Mouse (Mus musculus): ENCODE data around the gene Ppm1g.
"Not testable (repeated sequence)": the region's sequence is repeated elsewhere in the genome, so short reads cannot be mapped to it uniquely, and the experiment has no call there.

Gene Ppm1g

GRCm38 (mm10) chr5:31219070-31219469 lies 1.4 kb downstream of the Ppm1g start:
- peak; percentile 52 for DNase-seq

GRCm38 (mm10) chr5:31218294-31218693 lies 2.2 kb downstream of the Ppm1g start:
- DNase-seq, result no peak

GRCm38 (mm10) chr5:31216554-31216953 lies 3.9 kb downstream of the Ppm1g start:
- DNase-seq, result not testable (repeated sequence)

GRCm38 (mm10) chr5:31204421-31204820 lies 16.1 kb downstream of the Ppm1g start:
- no peak for DNase-seq

- no peak for DNase-seq
Observed at GRCm38 (mm10) chr5:31203866-31204265, 16.6 kb downstream of the Ppm1g start.

- no peak for DNase-seq
Observed at GRCm38 (mm10) chr5:31202933-31203332, 17.6 kb downstream of the Ppm1g start.

GRCm38 (mm10) chr5:31201742-31202590 lies 18.5 kb downstream of the Ppm1g start, which contains the start of gene Zfp513:
Zfp513 (minus strand) TSS chr5:31202303.
- DNase-seq, result peak; percentile 98

- DNase-seq, result no peak
Observed at GRCm38 (mm10) chr5:31201042-31201741, 19.3 kb downstream of the Ppm1g start.

GRCm38 (mm10) chr5:31200327-31200768 lies 20.1 kb downstream of the Ppm1g start:
- peak; percentile 24 for DNase-seq

GRCm38 (mm10) chr5:31199893-31200292 lies 20.6 kb downstream of the Ppm1g start:
- DNase-seq, result peak; percentile 29

- no peak for DNase-seq
Observed at GRCm38 (mm10) chr5:31199321-31199892, 21.1 kb downstream of the Ppm1g start.

- DNase-seq, result no peak
Observed at GRCm38 (mm10) chr5:31198616-31199320, 21.7 kb downstream of the Ppm1g start.

- no peak for DNase-seq
Observed at GRCm38 (mm10) chr5:31198170-31198569, 22.3 kb downstream of the Ppm1g start.

GRCm38 (mm10) chr5:31197072-31197471 lies 23.4 kb downstream of the Ppm1g start:
- no peak for DNase-seq

GRCm38 (mm10) chr5:31196207-31196606 lies 24.3 kb downstream of the Ppm1g start:
- no peak for DNase-seq

- DNase-seq, result no peak
Observed at GRCm38 (mm10) chr5:31195671-31196070, 24.8 kb downstream of the Ppm1g start.

GRCm38 (mm10) chr5:31194486-31195485 lies 25.7 kb downstream of the Ppm1g start:
- DNase-seq, result no peak

GRCm38 (mm10) chr5:31193631-31194281 lies 26.7 kb downstream of the Ppm1g start:
- DNase-seq, result no peak

- peak; percentile 100 for DNase-seq
Observed at GRCm38 (mm10) chr5:31192939-31193630, 27.4 kb downstream of the Ppm1g start, which contains the start of the genes Snx17 and Eif2b4. Snx17 (plus strand) TSS chr5:31193227. Eif2b4 (minus strand) TSS chr5:31193430.

Data from lung, postnatal 10 days (tissue).